Mouse (Mus musculus): ENCODE results near the gene Adcy4. TPM values are rescaled to one million over a fixed set of nuclear protein-coding genes. Genes with fewer than 3 reads are reported as not detected.
A peak's percentile ranks its signal among the peaks of the same experiment; 100 is the strongest.

Gene Adcy4
- 10 to 100 TPM; 10.3 to 12.6 TPM for total RNA-seq (2021)
- long read RNA-seq, experiment 1, partial matches to known transcripts: 8 of 12 reads
- long read RNA-seq, experiment 1, other reads (novel, unspliced or antisense): 3 of 12 reads
- long read RNA-seq, experiment 2, partial matches to known transcripts: 3 of 12 reads
- long read RNA-seq, experiment 2, other reads (novel, unspliced or antisense): 5 of 12 reads

DNA sequence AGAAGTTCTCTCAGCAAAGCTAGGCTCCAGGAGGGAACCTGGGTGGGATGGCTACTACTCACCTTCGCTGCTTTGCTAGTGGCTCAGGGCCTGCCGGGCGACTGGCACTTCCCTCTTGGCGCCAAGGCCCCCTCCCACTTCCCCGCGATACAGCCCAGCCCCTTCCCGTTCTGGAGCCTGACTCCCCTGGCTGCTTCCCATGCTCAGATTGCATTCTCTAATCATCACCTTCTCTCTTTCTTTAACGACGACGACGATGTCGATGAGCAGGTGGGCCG lies at the start of gene Adcy4:
Gene Adcy4, minus strand, starts transcription at position 138 of the 278 bp plus-strand sequence.
- DNase-seq: peak; percentile 34

DNA sequence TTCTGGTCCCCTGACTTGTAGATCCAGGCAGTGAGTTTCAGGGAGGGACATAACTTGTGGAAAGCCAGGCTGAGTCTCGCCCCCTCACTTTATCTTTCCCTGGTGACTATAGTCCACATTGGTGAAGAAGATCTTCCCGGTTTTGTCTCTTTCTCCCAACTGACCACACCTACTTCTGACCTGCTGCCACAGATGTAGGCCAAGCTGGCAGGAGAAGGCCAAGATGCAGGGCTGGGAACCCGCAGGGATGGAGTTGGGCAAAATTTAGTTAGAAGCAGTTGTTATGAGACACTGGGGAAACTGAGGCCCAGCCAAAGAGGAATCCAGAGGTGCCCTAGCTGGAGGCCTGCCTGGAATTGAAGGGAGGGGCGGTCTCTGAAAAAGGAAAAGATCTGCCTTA lies 49.2 kb upstream of the Adcy4 start:
- DNase-seq: no peak

DNA sequence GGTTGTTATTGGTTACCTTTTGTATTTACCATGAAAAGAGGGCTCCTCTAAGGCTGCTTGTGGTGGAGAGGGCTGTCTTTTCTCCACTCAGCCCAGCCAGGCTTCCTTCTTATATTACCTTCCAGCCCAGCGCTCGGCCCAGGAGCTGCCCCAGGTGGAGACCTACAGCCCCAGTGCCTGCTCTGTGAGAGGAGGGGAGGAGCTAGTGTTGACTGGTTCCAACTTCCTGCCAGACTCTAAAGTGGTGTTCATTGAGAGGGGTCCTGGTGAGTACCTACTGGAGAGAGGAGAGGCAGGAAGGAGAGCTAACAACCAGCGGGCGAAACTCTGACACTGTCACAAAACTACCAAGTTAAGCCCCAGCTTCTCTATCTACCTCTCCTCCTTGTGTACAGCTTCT lies 46.4 kb upstream of the Adcy4 start:
- no peak for DNase-seq

DNA sequence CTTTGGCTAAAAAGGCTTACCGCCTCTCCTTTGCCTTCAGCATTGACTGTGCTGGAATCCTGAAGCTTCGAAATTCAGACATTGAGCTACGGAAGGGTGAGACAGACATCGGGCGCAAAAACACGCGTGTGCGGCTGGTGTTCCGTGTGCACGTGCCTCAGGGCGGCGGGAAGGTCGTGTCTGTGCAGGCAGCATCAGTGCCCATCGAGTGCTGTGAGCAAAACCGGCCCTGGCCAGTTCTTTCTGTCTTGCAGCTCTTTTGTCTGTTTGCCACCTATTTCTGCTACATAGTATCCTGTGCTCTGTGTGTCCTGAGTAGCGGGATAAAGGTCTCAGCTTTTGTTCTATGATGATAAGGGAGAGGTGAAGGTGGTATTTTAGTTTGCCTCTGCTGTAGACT lies 46.0 kb upstream of the Adcy4 start:
- no peak for DNase-seq

DNA sequence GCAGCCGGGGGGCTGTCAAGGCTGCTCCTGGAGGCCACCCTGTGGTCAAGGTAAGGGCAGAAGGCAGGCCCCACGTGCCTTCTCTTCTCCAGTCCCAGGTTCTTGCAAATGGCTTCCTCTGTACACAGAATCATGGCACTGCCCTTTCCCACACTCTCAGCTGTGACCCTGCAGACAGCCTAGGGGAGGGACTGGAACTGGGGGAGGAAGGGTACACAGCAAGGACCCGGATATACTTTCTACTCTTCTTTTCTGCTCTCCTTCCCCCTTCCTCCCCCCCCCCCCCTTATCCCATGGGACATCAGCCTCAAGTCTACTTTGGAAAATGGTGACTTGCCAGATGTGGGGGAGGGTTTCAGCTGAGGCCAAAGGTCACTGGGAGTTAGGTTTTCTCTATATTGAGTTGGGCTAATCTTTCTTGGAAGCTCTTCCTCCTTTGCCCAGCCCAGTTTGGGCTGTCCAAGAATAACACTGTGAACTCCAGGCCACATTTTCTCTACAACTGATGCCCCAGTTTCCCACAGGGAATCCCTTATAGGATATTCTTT lies 44.9 kb upstream of the Adcy4 start:
- DNase-seq: peak; percentile 48

DNA sequence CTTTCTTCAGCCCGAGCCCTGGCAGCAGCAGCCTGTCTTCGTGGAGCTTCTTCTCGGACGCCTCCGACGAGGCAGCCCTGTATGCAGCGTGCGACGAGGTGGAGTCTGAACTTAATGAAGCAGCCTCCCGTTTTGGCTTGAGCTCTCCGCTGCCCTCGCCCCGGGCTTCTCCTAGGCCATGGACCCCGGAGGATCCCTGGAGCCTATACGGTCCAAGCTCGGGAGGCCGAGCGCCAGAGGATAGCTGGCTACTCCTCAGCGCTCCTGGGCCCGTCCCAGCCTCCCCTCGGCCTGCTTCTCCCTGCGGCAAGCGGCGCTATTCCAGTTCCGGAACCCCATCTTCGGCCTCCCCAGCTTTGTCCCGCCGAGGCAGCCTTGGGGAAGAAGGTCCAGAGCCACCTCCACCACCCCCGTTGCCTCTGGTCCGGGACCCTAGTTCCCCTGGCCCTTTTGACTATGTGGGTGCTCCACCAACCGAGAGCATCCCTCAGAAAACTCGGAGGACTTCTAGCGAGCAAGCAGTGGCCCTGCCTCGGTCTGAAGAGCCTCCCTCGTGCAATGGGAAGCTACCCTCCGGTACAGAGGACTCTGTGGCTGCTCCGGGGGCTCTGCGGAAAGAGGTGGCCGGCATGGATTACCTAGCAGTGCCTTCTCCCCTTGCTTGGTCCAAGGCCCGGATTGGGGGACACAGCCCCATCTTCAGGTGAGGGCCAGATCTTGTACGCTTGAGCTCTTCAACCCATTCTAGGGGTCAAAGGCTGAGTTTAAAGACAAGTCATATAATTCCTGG lies 42.9 kb upstream of the Adcy4 start:
- DNase-seq: peak; percentile 32

DNA sequence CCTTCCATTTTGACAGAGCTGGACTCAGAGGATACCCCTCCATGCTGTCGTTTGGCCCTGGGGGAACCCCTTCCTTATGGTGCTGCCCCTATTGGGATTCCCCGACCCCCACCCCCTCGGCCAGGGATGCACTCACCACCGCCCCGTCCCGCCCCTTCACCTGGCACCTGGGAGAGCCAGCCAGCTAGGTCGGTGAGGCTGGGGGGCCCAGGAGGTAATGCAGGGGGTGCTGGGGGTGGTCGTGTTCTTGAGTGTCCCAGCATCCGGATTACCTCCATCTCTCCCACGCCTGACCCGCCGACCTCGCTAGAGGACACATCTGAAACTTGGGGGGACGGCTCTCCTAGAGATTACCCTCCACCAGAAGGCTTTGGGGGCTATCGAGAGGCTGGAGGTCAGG lies 42.2 kb upstream of the Adcy4 start:
- no peak for DNase-seq

DNA sequence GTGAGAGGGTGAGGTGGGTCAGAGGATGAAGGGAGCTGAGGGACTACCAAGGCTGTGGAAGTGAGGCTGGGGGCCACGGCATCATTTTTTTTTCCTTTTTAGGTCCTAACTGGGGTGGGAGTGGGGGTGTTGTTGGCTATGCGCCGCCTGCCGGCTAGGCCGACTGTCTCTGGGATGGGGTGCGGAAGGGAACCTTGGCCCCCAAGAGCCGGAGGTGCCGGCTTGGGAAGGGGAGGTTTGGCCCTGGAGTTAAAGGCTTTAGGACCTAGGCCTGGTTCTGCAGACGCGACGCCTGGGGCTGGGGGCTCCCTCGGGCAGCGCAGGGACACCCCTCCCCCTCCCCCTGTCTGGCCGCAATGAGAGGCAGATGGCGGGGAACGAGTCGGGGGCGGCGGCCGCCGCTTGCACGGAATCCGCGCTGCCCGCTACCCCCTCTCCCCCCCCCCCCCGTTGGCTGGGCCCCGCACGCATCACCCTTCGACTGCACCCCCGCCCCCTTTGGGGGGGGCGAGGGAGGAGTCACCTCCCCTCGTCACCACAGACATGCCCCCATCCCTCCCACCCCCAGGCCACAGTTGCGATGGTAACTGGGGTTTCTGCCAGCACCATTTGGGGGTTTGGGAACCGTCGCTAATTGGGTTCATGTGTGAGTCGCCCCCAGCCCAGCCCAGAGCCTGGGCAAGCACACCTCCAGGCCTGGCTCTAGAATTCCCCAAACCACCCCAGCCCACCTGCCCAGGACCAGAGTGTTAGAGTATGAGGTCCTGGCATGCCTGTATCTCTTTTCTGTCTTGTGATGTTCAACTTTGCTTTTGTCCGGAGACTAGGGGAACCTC lies 41.5 kb upstream of the Adcy4 start:
- DNase-seq: peak; percentile 49

DNA sequence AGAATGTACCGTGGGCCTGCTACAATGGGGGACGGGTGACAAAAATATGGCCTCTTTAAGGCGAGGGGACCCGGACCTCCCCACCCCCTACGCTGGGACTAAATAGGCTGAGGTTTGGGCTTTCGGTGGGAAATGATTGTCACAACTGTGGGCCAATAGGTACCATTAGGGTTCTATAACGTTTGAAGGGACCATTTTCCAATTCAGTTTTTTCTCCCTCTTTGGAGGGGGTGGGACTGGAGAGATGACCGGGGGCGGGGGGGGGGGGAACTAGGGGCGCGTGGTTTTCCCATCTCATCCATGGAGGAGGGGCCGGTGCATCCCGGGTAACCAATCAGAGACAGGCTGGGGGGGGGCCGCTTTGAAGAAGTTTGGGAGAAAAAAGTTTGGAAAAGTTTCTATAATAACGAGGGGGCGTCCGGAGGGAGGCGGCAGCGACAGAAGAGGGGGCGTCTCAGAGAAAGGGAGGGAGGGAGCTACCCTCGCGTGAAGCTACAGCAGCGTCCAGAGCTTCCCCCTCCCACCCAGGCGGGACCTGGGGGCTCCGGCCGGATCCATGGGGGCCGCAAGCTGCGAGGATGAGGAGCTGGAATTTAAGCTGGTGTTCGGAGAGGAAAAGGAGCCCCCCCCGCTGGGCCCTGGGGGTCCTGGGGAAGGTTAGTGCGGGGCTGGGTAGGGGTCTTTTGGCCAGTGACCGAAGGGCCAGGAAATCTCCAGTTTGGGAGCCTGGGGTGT lies 40.8 kb upstream of the Adcy4 start:
- DNase-seq: peak; percentile 65

DNA sequence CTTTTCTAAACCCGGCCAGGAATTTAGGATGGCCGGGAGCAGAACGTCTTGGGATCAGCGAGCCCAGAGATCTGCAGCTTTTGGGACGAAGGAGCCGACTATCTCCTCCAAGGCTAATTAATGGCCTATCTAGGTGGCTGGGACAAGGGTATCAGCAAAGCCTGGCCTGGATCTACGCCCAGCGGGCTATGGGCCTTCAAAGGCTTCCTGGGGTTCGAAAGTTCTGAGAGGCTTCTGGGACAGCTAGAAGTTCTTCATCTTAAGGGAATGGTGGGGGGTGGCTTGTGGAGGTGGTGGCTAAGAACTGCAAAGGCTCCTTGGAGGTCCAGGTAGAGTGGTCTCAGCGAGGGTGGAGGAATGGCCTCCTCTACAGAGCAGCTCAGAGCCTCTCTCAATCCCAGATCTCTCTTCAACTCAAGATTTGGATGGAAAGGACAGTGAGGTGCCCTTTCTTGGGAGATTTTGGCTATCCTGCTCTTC lies 40.1 kb upstream of the Adcy4 start:
- peak; percentile 63 for DNase-seq

DNA sequence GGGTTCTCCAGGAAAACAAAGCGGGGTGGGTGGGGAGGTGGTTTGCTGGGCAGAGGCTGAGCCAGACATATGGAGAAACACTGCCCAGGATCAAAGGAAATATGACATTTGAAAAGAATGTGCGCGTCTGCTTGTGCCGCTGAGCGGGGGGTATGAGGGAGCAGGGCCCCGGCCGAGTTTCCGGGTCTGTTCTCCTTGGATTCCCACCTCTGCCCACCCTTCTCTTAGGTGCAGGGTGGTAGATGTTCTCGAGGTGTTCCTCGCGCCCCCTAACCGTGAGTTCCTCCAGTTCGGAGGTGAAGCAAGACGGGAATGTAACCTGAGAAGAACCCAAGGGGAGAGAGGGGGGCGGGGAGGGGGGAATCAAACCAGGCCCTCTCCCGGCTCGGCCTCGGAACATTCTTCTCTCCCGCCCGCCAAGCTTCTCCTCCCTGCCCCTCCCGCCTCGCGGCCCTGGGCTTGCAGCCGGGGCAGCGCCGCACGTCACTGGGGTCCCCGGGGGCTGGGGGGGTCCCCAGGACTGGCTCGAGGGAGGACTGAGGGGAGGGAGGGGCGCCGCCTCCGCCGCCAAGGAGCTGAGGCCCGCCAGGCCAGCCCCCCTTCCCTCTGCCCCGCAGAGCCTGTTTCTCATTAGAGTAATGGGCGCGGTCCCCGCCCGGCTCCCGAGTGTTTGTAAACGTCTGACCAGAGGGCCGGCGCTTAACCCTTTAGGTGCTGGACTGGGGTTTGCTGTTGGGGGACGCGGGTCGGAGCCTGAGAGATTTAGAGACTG lies 39.3 kb upstream of the Adcy4 start, which contains the start of gene Nfatc4:
Gene Nfatc4, plus strand, starts transcription at position 154 of the 772 bp plus-strand sequence.
- DNase-seq: peak; percentile 85

DNA sequence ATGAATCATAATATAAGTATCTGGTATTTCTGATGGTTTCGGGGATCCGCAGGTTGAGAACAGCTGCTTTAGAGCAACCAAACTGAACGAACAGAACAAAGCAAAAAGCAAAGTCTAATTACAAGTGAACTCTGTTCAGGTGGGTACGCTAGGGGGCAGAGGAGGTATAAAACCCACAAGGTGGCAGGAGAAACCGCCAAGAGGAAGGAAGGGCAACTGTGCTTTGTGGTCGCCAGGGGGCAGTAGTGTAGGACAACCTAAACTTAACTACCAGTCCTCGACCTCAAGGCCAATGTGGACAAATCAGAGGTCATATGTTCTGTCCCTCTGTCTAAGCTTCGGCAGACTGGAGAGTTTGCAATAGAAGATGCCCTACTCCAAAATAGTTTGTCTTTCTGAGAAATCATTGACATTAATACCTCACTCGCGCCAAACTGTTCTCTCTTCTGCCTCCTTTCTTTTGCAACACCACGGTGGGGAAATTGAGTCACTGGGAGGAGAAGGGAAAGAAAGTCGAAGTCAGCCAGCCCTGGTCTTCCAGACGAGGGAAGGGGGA lies 38.6 kb upstream of the Adcy4 start:
- peak; percentile 88 for DNase-seq

DNA sequence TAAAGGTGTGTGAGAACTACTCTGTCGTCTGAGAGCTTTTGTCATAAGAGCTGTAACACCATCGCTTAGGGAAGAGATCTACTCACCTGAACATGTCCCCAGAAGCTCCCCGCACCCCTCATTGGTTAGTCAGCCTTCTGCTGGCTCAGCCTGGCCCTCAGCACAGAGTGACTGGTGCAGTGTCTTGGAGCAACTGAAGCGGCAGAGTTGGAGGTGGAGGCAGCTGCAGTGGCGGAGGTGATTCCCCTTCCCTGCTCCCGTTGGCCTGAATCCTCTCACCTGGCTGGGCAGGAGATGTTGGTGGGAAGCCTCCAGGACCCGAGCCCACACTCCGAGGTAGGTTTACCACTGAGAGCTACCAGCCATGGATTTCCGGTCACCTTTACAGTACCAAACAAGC lies 36.7 kb upstream of the Adcy4 start:
- DNase-seq: peak; percentile 0

DNA sequence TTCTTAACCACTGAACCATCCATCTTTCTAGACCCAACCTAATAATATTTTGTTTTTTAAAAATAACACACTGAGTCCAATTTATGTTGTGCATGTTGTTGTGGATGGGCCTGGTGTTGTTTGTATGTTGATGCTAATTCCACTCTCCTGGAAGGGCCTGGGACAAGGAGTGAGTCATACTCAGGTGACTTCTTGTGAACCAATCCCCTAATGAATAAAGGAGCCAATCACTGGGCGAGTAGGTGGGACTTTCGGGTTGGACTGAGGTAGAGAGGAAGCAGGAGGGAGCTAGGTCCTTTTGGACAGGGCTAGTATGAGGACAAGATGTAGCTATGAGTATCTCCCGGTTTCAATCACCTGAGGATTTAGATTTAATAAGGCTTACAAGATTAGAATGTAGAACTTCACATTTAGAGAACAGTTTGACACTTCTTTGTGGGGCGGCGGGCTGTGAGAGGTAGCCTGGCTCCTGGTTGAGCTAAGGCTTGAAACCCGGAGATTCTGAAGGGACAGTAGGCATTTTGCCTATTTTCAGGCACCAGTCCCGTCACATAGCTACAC lies 36.0 kb upstream of the Adcy4 start:
- DNase-seq: no peak

DNA sequence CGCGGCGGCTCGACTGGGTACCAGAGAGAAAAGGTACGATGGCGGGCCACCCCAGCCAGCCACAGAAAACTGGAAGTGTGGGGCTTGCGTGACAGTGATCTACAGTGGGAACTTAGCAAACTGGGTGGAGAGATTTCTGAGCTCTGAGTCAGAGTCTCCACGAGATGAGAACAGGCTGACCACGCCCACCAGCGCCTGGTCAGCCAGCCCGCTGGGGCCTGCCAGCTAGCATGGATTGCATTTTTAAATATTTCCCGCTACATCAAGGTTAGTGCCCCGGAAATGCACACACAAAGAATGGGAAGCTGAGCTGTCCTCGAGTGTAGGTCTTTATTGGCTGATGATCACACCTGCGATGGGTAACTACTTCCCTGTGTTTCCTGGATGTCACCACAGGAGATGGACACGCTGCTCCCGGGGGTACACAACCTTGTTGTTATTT lies 31.4 kb upstream of the Adcy4 start:
- DNase-seq: peak; percentile 82

DNA sequence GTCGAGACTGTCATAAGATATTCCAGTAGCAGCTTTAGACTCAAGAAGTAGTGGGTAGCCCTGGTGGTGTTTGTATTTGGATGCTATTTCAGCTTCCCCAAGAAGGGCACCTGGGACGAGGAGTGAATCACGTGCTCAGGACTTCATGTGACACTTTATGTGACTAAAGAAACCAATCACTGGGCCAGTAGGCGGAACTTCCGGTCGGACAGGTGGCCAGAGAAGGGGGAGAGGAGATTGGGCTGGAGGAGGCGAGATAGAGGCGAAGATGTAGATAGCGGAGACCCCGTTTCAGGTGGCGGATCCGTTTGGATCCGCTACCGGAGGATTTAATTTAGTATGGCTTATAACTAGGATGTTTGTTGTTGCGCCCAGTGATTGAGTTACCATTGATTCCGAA lies 31.0 kb upstream of the Adcy4 start:
- DNase-seq: peak; percentile 84

DNA sequence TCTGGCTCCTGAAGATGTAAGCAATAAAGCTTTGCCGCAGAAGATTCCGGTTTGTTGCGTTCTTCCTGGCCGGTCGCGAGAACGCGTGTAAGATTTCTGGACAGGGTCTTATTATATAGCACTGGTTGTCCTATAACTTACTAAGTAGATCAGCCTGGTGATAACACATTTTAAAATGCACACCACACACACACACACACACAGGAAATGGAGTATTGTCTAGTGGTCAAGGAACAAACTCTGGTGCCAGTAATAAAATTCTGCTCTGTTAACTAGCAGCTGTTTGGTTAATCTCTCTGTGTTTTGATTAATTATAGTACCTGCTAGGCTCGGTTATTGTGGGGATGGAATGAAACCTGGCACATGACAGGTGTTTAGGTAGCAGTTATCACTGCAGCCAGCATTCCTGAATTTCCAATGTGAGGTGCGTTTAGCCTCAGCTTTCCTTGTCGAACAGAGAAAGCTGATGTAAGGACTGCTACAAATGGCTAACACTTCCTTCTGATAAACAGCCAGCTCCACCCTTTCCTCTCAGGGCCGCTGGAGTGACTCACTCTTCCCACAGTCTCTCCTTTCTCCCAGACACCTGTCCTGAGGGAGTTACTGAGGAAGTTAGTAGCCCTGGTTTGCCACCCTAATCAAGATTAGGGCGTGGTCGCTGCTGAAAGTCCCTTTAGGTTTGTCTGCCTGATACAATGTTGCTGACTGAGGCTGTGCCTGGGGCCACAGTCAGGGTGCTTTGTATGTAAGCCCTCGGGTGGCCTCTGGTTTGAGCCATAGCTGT lies 11.7 kb upstream of the Adcy4 start:
- DNase-seq: no peak

DNA sequence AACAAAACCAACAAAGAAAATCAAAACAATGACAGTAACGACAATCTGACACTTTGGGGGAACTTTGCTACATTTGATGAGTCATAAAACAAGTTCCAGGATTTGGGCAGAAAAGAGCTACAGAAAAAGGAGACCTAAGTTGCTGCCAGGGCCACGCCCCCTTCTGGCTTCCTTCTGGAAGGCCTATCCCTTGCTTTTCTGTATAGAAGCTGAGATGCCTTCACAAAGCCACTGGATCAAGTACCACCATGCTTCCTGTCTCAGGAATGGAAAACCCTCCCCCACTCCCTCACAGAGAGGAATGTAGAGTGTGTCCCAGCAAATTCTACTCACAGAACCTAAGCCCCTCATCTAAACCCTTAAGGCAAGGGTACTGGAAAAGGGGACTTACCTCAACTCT lies 10.1 kb upstream of the Adcy4 start:
- DNase-seq: no peak

DNA sequence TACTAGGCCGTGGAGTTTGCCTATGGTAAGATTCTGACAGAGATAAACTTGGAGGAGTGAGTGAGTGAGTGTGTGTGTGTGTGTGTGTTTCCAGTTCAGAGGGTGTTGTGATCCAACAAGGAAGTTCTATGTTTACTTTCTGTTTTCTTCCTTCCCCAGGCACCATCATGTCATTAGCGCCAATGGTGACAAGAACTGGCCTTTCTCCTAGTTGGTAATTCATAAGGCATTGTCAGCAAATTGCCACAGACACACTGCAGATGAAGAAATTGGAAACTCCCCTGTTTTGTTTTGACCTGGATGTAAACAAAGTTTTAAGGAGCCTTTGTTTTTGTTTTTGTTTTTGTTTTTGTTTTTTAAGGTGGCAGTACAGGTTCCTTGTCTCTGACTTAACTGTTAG lies 9.6 kb upstream of the Adcy4 start:
- no peak for DNase-seq

All from adrenal gland, postnatal 10 days (tissue).